Mouse (Mus musculus) adrenal gland, adult 2 months (tissue): ENCODE data around the gene Hrg. TPM values are rescaled to one million over a fixed set of nuclear protein-coding genes. Genes with fewer than 3 reads are reported as not detected.
A peak's percentile ranks its signal among the peaks of the same experiment; 100 is the strongest.
"Not testable (repeated sequence)": the region's sequence is repeated elsewhere in the genome, so short reads cannot be mapped to it uniquely, and the experiment has no call there.

Experiments
- DNase-seq: peaks from one replicate; pipeline ENCODE4 v3.0.0; 2021
- long read RNA-seq: library from polyadenylated mRNA; stranded (forward); transcript quantifications from one replicate; pipeline ENCODE4 v2.0.0, GENCODE M21; 2021
- polyA plus RNA-seq: library from polyadenylated mRNA; depleted of rRNA; stranded (reverse); fragments of >200 nt; gene quantifications from 2 replicates; pipeline ENCODE4 v1.2.3, GENCODE M21; 2012; rRNA removed
- total RNA-seq, 2 experiments: library from RNA; stranded (reverse); gene quantifications; 2 replicates each; pipeline ENCODE4 v1.2.3; 2021

Gene Hrg
- total RNA-seq (1 to 10 TPM in 1 of 2 experiments, not detected in 1; 4.3 TPM), polyA plus RNA-seq (0.15 and 0.44 TPM in 2 replicates)
- long read RNA-seq, result 0 reads

GRCm38 (mm10) chr16:22950840-22951395 lies at the start of gene Hrg:
Hrg (plus strand) TSS chr16:22951072.
- no peak for DNase-seq

GRCm38 (mm10) chr16:22901326-22901725 lies 49.5 kb upstream of the Hrg start:
- peak; percentile 65 for DNase-seq

GRCm38 (mm10) chr16:22909290-22909689 lies 41.6 kb upstream of the Hrg start:
- peak; percentile 34 for DNase-seq

GRCm38 (mm10) chr16:22911986-22912385 lies 38.9 kb upstream of the Hrg start:
- DNase-seq, result no peak

GRCm38 (mm10) chr16:22912886-22913285 lies 38.0 kb upstream of the Hrg start:
- no peak for DNase-seq

- DNase-seq, result no peak
Observed at GRCm38 (mm10) chr16:22914276-22914675, 36.6 kb upstream of the Hrg start.

- DNase-seq, result no peak
Observed at GRCm38 (mm10) chr16:22918034-22918433, 32.8 kb upstream of the Hrg start, which contains the start of gene Fetub. Fetub (plus strand) TSS chr16:22918334.

GRCm38 (mm10) chr16:22918664-22919312 lies 32.1 kb upstream of the Hrg start:
- DNase-seq, result no peak

- DNase-seq, result peak; percentile 76
Observed at GRCm38 (mm10) chr16:22919971-22920854, 30.7 kb upstream of the Hrg start.

- no peak for DNase-seq
Observed at GRCm38 (mm10) chr16:22921761-22922160, 29.1 kb upstream of the Hrg start.

- DNase-seq, result no peak
Observed at GRCm38 (mm10) chr16:22922433-22922832, 28.4 kb upstream of the Hrg start.

- DNase-seq, result no peak
Observed at GRCm38 (mm10) chr16:22929575-22929974, 21.3 kb upstream of the Hrg start.

GRCm38 (mm10) chr16:22931431-22932200 lies 19.3 kb upstream of the Hrg start:
- DNase-seq, result no peak

GRCm38 (mm10) chr16:22937631-22938030 lies 13.2 kb upstream of the Hrg start:
- no peak for DNase-seq

- DNase-seq, result no peak
Observed at GRCm38 (mm10) chr16:22938541-22938940, 12.3 kb upstream of the Hrg start.

- no peak for DNase-seq
Observed at GRCm38 (mm10) chr16:22939120-22939695, 11.7 kb upstream of the Hrg start.

GRCm38 (mm10) chr16:22941825-22942476 lies 8.9 kb upstream of the Hrg start:
- not testable (repeated sequence) for DNase-seq

GRCm38 (mm10) chr16:22947371-22947770 lies 3.5 kb upstream of the Hrg start:
- no peak for DNase-seq

- DNase-seq, result no peak
Observed at GRCm38 (mm10) chr16:22953069-22953468, 2.2 kb downstream of the Hrg start.

- DNase-seq, result peak; percentile 71
Observed at GRCm38 (mm10) chr16:22955397-22956084, 4.7 kb downstream of the Hrg start.

GRCm38 (mm10) chr16:22956085-22956439 lies 5.2 kb downstream of the Hrg start:
- no peak for DNase-seq
